Mouse (Mus musculus) erythroblast, embryonic 14.5 days (primary cell): ENCODE results near the gene Zfp609.

ENCODE experiments used
- GATA1 ChIP-seq: IDR thresholded peaks from 2 replicates; pipeline ENCODE4 v1.6.1; 2012; ENCODE audit warnings: low read length, inconsistent platforms, mixed read lengths
- TAL1 ChIP-seq: IDR thresholded peaks from 3 replicates; pipeline ENCODE4 v1.6.1; 2012; ENCODE audit warnings: low read length, inconsistent platforms, mixed read lengths

GRCm38 (mm10) chr9:65759992-65760391 is 67.4 kb downstream of the Zfp609 start:
- TF ChIP-seq GATA1 = no peak
- no peak for TF ChIP-seq TAL1
